8 mouse cellular contexts compared by ENCODE assay signal in genomic region chr11:82780983-82781903, GRCm38 (mm10). TPM values are rescaled to one million over a fixed set of nuclear protein-coding genes. Genes with fewer than 3 reads are reported as not detected.
A peak's percentile ranks its signal among the peaks of the same experiment; 100 is the strongest.
DNase-seq lines count a peak whose midpoint lies in the region; ATAC-seq lines count a peak whose summit lies in the region.

Lig3 (plus strand) TSS chr11:82781108.

- H3K27ac ChIP-seq in hindbrain, embryonic 16.5 days (ENCODE audit: low read depth, low read length) = peak within 1 kb of the TSS; percentile 95
- H3K27ac ChIP-seq in macrophage = peak within 1 kb of the TSS; percentile 55

- peak; percentile 97 for ATAC-seq in hindbrain, embryonic 16.5 days

- H3K9ac ChIP-seq in hindbrain, embryonic 16.5 days (ENCODE audit: low read depth, low read length) = peak within 1 kb of the TSS; percentile 98

- H3K4me3 ChIP-seq in hindbrain, embryonic 16.5 days (ENCODE audit: low read length) = peak within 1 kb of the TSS; percentile 93
- peak within 1 kb of the TSS; percentile 79 for H3K4me3 ChIP-seq in macrophage (ENCODE audit: inconsistent target)

- no peaks in the 10 kb centered on the region for H3K9me3 ChIP-seq in hindbrain, embryonic 16.5 days (ENCODE audit: control insufficient read depth, low read length)

- no peaks in the 10 kb centered on the region for H3K27me3 ChIP-seq in hindbrain, embryonic 16.5 days (replicated peaks; ENCODE audit: control insufficient read depth, insufficient read depth, low read length)

- peak; percentile 92 for DNase-seq in WW6 (ENCODE audit: low read depth, low spot score)
- DNase-seq in cerebellum, postnatal 4 days (ENCODE audit: low spot score in 2 of 2) = peak; percentile 84 to 96
- peak; percentile 95 for DNase-seq in gastrocnemius, adult 18-20 months (ENCODE audit: low spot score)
- DNase-seq in left cerebral cortex, adult 18-20 months (ENCODE audit: low spot score in 2 of 2) = peak; percentile 94 to 95
- DNase-seq in right cerebral cortex, adult 18-20 months = peak; percentile 93
- peak; percentile 77 for DNase-seq in urinary bladder, postnatal 10 days (ENCODE audit: low spot score)

- under 1% methylated on average over 64 of the region's 90 CpGs for WGBS in hindbrain, embryonic 16.5 days
- WGBS in macrophage (ENCODE audit: missing documents) = under 1% methylated on average over 87 of the region's 90 CpGs

- peak within 1 kb of the TSS; percentile 76 for H3K4me2 ChIP-seq in hindbrain, embryonic 16.5 days (ENCODE audit: low read length)

- peaks cover 14% of the 10 kb centered on the region for H3K4me1 ChIP-seq in hindbrain, embryonic 16.5 days (ENCODE audit: control insufficient read depth, insufficient read depth, low read depth, low read length)

- peaks cover 11% of the 10 kb centered on the region for H3K36me3 ChIP-seq in hindbrain, embryonic 16.5 days (ENCODE audit: control insufficient read depth, insufficient read depth, low read length)
- H3K36me3 ChIP-seq in macrophage (ENCODE audit: inconsistent target) = no peaks in the 10 kb centered on the region

- H3K79me2 ChIP-seq in macrophage (ENCODE audit: inconsistent target) = peaks cover 23% of the 10 kb centered on the region; the same call in 1 of the 2 replicates

RNA-seq across cellular contexts. Expression of gene Lig3, which starts in this region (rescaled TPM):
- 10 to 100 TPM; 17.0 to 17.1 TPM for total RNA-seq in gastrocnemius, adult 18-20 months (2021)
- polyA plus RNA-seq in hindbrain, embryonic 16.5 days (2015; fragmentation: Nextera tagmentation; extraction: Ambion mirVana) = 20.9 and 22.1 TPM in 2 replicates
- 10 to 100 TPM; 21.0 to 21.1 TPM for total RNA-seq in left cerebral cortex, adult 18-20 months (2021)
- total RNA-seq in macrophage (2018; cell fraction: chromatin; rRNA removed) = 10 to 100 TPM; 14.6 to 29.8 (median 22.7) TPM
- total RNA-seq in macrophage (2018; cell fraction: cytosol; rRNA removed) = 10 to 100 TPM in 18 of 26 experiments, 1 to 10 TPM in 8; 7.5 to 13.2 (median 10.6) TPM
- total RNA-seq in macrophage (2018; cell fraction: nucleus; rRNA removed) = 10 to 100 TPM; 11.8 to 26.7 (median 16.9) TPM
- 8.5 to 10.4 TPM (median 9.2 TPM) in 3 replicates for polyA plus RNA-seq in macrophage (2018)

Comparison
In these comparisons a context has a peak if more than half of its experiments do, and no peak if none do; other contexts are left out.
1. Peak in every context shown above with its lines: DNase-seq, ATAC-seq, H3K4me3 ChIP-seq and H3K27ac ChIP-seq.